Mouse (Mus musculus) layer of hippocampus, postnatal 25 days (tissue): ENCODE measurements around the gene Zfr. TPM values are rescaled to one million over a fixed set of nuclear protein-coding genes. Genes with fewer than 3 reads are reported as not detected.
A peak's percentile ranks its signal among the peaks of the same experiment; 100 is the strongest.
"Not testable (repeated sequence)": the region's sequence is repeated elsewhere in the genome, so short reads cannot be mapped to it uniquely, and the experiment has no call there.

ENCODE experiments used
- DNase-seq, 2 experiments: peaks; one replicate each; pipeline ENCODE4 v3.0.0; 2022; ENCODE audit warnings: mixed read lengths in 2 of 2, low spot score in 1 of 2; ENCODE audit errors: extremely low spot score in 1 of 2
- total RNA-seq, 2 experiments: library from RNA; stranded (reverse); gene quantifications; 2 replicates each; pipeline ENCODE4 v1.2.3; 2021

The Zfr gene
- total RNA-seq, 2 experiments from 2014 or later = 346 to 351 TPM

DNA sequence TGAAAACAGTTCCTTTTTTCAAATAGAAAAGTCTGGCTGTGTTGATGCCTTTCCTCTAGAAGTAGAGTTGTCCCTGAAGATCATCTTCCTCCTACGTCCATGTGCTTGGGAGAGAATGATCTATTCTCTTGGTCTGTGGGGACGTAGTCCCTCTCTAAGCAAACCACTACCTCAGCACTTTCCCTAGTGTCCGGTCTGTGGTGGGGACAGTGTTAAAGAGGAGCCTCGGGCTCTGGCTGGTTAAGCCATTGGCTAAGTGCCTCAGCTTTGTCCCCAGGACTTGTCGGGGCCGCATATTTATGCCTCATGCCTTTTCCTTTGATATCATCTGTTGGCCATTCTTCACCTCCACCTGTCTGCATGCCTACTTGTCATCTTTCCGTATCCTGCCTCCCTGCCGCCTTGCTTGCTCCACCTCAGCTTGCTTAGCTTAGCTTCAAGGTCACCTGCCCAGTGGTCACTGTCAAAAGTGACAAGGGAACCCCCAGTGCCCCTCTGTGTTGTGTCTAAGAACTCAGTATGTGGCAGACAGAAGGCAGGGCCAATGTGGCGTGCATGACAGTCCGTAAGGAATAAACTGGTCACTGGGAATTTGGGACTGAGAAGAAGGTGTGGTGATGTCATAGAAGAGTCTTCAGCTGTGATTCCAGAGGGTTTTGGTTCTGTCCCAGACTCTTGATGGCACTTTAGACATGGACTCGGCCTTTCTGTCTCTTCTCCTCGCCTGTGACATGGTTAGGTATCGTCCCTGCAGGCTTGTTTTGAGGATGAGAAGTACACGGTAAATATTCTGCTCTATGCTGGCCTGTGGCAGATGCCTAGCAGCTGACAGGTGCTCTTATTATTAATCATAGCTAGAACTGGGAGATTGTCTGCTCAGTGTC, 97.1 kb downstream of the Zfr start:
- DNase-seq = no peak

DNA sequence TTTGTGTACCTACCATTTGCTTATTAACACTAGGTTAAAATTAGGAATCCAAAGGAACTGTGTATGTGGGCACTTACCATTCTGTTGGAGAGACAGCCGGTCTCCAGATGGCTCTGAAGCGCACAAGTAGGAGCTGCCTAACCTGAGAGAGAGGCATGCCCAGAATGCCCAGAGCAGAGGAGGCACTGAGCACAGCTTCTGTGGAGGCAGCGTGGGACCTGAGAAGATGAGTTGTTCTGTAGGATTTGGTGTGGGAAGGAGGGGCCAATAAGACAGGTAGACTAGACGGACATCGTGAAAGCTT, 97.7 kb downstream of the Zfr start:
- peak in 1 of 2 experiments; percentile 54 for DNase-seq

DNA sequence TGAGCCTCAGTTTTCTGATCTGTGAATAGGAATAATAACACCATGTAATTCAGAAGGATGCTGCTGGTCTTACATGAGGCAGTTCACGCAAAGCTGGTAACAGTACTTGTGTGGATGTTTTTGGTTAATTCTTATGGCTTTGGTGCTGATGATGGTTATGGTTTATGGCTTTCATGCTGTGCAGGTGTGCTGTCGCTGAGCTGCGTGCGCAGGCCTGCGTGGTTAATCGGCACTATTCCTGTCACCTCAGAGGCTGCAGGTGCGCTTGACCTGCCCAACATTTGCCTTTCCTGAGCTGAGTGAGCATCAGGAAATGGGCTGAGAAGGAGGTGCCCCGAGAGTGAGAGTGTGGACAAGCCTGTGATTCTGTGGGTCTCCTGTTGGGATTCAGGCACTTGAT, 98.5 kb downstream of the Zfr start:
- DNase-seq = no peak

DNA sequence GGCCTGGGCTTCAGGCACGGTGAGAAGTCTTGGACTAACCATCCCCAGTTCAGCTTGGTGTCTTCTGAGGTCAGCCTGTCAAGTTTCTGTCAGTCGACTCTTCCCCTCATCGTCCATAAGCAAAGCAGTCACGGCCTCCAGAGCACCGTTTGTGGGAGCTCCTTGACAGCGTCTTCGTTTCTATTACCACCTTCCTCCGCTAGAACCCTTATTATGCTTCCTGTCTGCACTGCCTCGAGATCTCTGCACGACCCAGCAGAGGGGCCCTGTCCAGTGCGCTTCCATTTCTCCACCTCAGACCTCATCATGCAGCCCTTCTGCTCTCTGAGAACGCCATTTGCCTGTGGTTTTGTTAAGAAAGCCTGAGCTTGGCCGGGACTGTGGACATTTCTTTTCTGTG, 99.2 kb downstream of the Zfr start:
- DNase-seq = no peak

DNA sequence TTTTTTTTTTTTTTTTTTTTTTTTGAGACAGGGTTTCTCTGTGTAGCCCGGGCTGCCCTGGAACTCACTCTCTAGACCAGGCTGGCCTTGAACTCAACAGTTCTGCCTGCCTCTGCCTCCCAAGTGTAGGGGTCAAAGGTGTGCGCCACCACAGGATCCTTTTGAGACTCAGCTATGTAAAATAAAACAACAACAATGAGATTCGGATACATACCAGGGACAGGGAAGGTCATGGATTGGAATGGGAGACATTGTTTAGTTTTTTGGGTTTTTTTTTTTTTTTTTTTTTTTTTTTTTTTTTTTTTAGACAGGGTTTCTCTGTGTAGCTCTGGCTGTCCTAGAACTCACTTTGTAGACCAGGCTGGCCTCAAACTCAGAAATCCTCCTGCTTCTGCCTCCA, 99.7 kb downstream of the Zfr start:
- DNase-seq = not testable (repeated sequence)

- DNase-seq = no peak
Measured at GRCm38 (mm10) chr15:12217849-12218248, 100.2 kb downstream of the Zfr start.

DNA sequence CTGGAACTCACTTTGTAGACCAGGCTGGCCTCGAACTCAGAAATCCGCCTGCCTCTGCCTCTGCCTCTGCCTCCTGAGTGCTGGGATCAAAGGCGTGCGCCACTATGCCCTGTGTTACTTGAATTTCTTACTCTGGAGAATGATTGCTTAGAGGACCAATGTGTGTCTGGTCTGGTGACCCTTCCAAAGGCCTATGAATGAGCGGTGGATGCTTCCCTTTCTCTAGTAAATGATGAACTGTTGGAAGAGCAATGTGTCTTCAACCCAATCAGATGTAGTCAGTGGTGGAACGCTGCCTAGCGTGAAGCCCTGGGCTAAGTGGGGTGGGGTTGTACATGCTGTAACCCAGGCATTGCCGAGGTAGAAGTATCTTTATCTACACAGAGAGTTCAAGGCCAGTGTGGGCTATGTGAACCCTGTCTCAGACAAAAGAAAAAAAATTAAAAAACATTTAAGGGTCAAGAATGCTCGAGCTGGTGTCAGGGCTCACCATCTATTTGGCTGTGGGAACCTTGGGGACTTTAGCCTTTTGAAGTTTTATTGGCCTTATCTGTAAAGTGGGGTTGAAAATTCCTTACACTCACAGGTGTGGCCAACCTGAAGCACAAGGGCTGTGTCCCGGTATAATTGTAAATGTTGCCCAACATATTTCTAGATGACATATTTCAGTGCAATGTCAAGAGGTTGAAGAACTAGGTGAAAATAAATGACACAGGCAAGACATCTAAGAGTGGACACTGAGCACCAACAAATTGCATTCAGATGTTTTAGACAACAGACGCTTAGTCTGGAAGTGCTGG, 101.2 kb downstream of the Zfr start:
- DNase-seq = no peak

- DNase-seq = no peak
Measured at GRCm38 (mm10) chr15:12221131-12221530, 103.5 kb downstream of the Zfr start.

GRCm38 (mm10) chr15:12222564-12223302, 105.1 kb downstream of the Zfr start:
- no peak for DNase-seq

DNA sequence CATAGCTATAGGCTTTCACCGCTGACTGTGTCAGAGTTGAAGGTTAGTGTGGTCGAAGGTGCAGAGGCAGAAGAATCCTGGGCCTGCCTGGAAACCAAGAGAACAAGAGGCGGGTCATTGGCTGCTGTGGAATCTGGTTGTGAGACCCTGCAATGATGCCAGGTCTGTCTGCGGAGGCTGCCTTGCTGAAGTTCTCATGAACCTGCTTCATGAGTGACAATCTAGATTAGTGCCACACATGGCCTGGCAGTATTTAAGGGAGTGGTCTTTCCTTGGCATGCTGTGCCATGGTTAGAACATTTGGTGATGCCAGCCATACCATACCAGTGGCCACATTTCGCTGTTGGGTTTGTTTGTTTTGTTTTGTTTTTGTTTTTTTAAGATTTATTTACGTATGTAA, 105.8 kb downstream of the Zfr start:
- no peak for DNase-seq

DNA sequence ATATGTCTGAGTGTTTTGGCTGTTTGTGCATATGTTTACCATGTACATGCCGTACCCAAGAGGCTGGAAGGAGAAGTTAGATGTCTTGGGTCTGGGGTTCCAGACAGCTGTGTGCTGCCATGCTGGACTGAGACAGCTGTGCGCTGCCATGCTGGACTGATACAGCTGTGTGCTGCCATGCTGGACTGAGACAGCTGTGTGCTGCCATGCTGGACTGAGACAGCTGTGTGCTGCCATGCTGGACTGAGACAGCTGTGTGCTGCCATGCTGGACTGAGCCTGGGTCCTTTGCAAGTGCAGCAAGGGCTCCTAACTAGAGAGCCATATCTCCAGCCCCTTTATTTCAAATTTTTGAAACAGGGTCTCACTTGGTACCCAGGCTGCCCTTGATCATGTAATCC, 106.6 kb downstream of the Zfr start:
- no peak for DNase-seq

GRCm38 (mm10) chr15:12225062-12225461, 107.4 kb downstream of the Zfr start:
- no peak for DNase-seq

- no peak for DNase-seq
Measured at GRCm38 (mm10) chr15:12226908-12227307, 109.3 kb downstream of the Zfr start.

- DNase-seq = no peak
Measured at GRCm38 (mm10) chr15:12227355-12227754, 109.7 kb downstream of the Zfr start.

DNA sequence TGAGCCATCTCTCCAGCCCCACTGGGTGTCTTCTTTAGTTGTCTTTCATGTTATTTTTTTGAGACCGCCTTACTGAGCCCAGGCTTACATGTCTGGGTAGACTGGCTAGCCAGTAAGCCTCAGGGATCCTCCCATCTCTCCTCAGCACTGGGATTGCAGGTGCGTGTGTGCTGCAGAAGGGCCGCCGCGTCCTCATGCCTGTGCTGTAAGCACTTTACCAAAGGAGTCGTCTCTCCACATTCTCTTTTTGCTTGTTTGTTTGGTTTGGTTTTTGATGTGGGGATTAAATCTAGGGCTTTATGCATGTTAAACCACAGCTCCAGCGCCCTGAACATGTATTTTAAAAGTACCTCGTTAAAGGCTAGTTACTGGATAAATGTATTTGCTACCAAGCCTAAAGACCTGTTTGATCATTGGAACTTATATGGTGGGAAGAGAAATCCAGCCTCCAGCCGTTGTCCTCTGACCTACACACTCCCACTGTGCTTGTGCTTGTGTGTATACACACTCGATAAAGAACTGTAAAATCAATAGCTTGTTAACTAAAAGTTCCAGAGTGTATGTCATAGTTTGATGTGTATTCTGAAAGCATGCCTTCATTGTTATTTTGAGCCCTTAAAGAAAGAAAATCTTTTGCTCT, 112.1 kb downstream of the Zfr start:
- DNase-seq = no peak

DNA sequence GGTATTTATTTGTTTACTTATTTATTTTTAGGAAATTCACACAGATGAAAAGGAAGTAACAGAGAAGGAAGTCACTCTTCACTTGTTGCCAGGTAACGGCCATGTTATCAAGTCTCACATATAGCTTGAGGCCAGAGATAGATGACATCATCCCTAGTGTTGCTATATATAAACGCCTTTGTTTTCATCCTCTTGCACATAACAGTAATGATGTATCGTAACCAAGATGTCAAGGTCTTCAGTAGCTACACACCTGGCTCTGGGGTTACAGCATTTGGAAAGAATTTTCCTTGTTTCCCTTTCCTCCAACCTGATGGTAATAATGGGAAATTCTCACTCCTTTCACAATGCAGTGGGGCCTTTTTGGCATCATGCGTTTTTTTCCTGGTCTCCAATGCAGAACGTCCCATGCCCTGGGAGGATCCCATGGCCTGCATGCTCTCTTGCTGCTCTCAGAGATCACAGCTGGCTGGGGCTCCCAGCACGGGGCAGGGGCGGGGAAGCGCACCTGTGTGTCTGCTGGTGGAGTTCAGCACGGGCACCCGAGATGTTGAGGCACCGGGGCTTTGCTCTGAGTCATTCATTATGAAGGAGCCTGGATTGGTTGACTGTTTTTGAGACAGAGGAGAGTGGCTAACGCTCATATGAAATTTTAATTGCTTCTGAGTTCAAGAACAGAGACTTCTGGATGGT, 112.8 kb downstream of the Zfr start:
- no peak for DNase-seq

DNA sequence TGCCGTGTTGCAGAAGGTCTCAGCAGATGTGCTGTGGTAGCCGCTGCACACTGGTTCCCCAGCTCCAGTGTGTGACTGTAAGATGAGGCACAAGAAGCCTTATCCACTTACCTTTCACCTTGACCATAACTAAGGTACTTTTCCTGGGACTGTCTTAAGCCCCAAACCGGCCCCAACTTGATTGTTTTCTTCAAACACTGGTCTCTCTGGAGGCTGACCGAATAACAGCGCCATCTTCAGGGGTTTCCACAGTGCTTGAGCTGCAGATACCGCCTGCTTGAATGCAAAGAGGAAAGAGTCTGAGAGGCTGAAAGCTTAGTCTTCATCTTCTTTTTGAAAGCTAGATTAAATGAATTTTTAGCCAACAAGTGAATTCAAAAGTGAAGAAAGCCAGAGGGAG, 113.8 kb downstream of the Zfr start:
- DNase-seq = no peak

DNA sequence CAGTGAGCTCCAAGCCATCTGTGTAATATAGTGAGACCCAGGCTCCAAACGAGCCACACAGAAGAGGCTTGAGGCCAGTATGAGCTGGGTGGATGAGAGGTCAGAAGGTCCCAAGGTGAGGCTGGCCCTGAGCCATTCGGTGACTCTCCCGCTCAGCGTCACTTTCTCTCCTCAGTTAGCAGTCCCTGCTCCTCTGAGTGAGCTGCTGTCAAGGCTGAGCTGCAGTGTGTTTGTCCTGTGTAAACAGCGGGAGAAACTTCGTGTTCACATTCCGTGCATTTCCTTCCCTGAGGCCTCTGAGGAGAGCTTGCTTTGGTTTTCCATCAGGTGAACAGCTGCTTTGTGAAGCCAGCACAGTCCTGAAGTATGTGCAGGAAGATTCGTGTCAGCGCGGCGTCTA, 114.8 kb downstream of the Zfr start:
- no peak for DNase-seq

- DNase-seq = no peak
Measured at GRCm38 (mm10) chr15:12233021-12233420, 115.4 kb downstream of the Zfr start.
